Mouse (Mus musculus): ENCODE results near the gene Toporsl. TPM values are rescaled to one million over a fixed set of nuclear protein-coding genes. Genes with fewer than 3 reads are reported as not detected.

The Toporsl gene
- polyA plus RNA-seq (2012; rRNA removed; ENCODE audit: low replicate concordance): not detected in 2 replicates

GRCm38 (mm10) chr4:52595927-52596326 lies at the start of gene Toporsl:
Gene Toporsl, plus strand, starts transcription at chr4:52596274.

Other genes starting within 250 kb of the Toporsl start
- 0.33 and 1.2 TPM in 2 replicates for gene Smc2, start 157.0 kb upstream of the Toporsl start, polyA plus RNA-seq (2012; rRNA removed; ENCODE audit: low replicate concordance)
- gene Vma21-ps, start 99.0 kb upstream of the Toporsl start, polyA plus RNA-seq (2012; rRNA removed; ENCODE audit: low replicate concordance): not detected in 2 replicates
- gene Olfr275, start 218.3 kb downstream of the Toporsl start, polyA plus RNA-seq (2012; rRNA removed; ENCODE audit: low replicate concordance): not detected in 2 replicates

Measured in duodenum, adult 2 months (tissue).